Mouse (Mus musculus): ENCODE measurements around the gene Jph4.

Jph4 gene

GRCm38 (mm10) chr14:55096573-55097087, 20.1 kb downstream of the Jph4 start:
- in situ Hi-C loops (cut with MboI; ENCODE audit: low sequenced_read_pairs), result no loop called here

- in situ Hi-C loops (cut with MboI; ENCODE audit: low sequenced_read_pairs), result no loop called here
Measured at GRCm38 (mm10) chr14:55095671-55096070, 21.1 kb downstream of the Jph4 start.

DNA sequence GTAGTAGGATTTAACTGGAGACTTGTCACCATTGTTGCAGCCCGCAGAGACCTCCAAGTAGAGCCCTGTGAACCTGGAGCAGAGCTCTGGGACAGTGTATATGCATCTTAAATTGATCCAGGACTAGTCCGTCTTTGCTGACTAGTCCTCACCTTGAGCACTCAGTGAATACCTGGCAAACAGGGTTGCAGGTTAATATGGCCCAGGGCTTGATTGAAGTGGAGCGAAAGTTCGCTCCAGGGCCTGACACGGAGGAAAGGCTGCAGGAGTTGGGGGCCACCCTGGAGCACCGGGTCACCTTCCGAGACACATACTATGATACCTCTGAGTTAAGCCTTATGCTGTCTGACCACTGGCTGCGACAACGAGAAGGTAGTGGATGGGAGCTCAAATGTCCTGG, 21.5 kb downstream of the Jph4 start:
- in situ Hi-C loops (cut with MboI; ENCODE audit: low sequenced_read_pairs), result no loop called here

GRCm38 (mm10) chr14:55094704-55095231, 22.0 kb downstream of the Jph4 start, which contains the start of gene Thtpa:
TSS of gene Thtpa (plus strand) at chr14:55094784.
- in situ Hi-C loops (cut with MboI; ENCODE audit: low sequenced_read_pairs), result no loop called here

DNA sequence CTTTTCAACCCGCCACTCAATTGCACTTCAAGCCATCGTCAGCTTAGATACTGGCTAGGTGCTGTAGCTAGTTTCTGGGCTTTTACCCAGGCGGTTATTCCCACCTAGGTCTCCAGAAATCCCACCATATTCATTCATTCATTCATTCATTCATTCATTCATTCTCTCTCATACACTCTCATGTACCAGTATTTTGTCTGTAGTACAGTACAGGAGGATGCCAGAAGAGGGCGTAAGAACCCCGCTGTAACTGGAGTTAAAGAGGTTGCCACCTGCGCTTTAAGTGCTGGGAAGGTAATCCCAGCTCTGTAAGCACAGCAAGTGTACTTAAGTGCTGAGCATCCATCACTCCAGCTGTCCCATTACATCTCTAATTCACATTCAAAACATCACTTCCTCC, 22.8 kb downstream of the Jph4 start:
- in situ Hi-C loops (cut with MboI; ENCODE audit: low sequenced_read_pairs), result no loop called here

- in situ Hi-C loops (cut with MboI; ENCODE audit: low sequenced_read_pairs), result no loop called here
Measured at GRCm38 (mm10) chr14:55092011-55092577, 24.6 kb downstream of the Jph4 start, which contains the start of gene Zfhx2. TSS of gene Zfhx2 (minus strand) at chr14:55092324.

DNA sequence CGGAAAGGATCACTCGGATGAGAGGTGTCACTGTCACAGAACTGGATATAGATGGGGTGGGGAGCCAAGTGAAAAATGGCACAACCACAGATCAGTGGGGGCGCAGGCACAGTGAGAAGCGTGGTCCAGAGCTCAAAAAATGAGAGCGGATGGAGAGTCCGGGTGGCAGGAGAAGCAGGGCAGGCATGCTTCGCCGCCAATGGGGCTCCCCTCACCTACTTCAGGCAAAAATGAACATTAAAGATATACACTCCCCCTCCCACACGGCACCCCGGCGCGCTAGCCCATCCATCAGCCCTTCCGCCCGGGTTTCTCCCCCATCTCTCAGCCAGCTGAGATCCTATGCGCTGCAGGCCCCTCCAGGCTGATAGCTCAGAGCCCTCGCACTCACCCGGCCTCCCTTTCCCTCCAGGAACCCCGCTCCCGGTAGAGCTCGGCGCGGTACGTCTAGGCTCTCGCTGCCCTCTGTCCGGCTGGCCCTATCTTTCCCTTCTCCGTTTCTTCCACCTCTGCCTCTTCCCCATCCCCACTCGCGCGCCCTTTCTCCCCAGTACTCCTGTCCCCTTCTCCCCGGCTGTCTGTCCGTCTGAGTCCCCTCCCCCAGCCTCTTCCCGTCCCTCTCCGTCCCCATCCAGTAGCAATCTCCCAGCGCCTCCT, 25.4 kb downstream of the Jph4 start:
- in situ Hi-C loops (cut with MboI; ENCODE audit: low sequenced_read_pairs), result no loop called here

DNA sequence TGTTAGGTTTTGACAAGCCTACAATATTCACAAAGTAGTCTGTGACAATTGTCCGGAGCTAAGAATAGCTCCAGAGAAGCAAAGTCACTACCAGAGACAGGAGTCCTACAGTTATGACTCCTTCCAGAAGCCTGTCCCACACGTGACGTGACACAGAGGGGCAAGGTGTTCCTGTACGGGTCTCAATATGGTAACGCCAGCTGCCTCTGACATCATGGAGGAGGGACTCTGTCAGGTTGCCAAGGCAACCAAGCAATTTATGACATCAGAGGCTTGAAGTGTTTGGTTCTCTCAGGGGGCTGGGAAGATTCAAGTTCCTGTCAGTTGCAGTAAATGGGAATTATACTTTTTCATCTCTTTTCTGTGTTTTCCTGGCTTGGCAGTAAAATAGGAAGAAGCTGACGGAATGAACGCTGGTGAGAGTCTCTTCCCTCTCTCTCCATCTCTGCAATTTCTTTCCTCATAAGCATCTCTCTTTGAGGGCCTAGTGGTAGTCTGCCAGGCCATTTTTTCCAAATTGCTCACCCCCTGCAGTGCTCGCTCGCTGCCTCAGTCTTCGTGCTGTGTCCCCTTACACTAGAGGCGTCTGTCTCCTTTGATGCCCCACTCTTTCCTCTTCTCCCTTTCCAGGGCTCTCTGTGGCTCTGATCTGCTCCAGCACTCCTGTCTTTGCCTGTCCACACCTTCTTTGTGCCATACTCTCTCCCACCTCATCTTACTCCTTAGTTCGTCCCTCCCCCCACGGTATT, 27.4 kb downstream of the Jph4 start:
- in situ Hi-C loops (cut with MboI; ENCODE audit: low sequenced_read_pairs), result no loop called here

GRCm38 (mm10) chr14:55086009-55086514, 30.7 kb downstream of the Jph4 start:
- in situ Hi-C loops (cut with MboI; ENCODE audit: low sequenced_read_pairs), result no loop called here

GRCm38 (mm10) chr14:55085324-55086008, 31.3 kb downstream of the Jph4 start:
- in situ Hi-C loops (cut with MboI; ENCODE audit: low sequenced_read_pairs), result no loop called here

DNA sequence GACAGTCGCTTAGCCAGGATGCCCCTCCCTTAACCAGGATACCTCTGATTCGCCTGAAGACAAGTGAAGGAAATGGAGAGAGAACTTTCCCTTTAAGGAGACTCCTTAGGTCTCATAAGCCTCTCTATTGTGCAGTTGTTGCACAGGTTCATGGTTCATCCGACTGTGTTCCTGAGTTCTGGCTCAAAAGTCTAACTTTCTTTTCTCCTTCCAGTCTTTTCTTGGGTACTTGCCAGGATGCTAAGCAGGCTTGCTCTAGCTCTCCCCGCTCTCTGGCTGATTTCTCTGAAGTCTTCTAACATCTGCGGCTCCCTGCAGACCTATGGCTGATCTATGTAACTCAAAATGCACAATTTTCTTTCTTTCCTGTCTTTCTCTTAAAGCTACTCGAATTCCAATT, 33.3 kb downstream of the Jph4 start:
- in situ Hi-C loops (cut with MboI; ENCODE audit: low sequenced_read_pairs), result loop anchor here (5.0 kb wide), 1 partner anchor 56 kb away; no protein-coding TSS in a partner anchor

DNA sequence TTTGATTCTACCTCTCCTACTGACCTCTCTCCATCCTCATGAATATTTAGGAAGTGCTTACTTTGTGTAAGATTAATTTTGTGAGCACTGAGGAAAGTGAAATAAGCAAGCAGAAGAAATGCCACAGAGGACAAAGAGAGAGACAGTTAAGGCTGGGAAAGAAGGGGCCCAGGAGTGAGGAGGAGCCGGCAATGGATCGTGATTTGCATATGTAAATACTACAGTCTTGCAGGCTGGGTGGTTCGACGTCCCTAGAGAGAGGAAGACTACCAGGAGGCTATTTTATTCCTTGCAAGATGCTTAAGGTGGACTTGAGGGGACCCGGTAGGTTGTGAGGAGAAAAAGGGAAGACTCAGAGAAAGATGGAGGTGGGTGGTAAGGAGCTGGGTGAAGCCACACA, 35.6 kb downstream of the Jph4 start:
- in situ Hi-C loops (cut with MboI; ENCODE audit: low sequenced_read_pairs), result loop anchor here (5.0 kb wide), 1 partner anchor 54 kb away; no protein-coding TSS in a partner anchor

- in situ Hi-C loops (cut with MboI; ENCODE audit: low sequenced_read_pairs), result no loop called here
Measured at GRCm38 (mm10) chr14:55079214-55079970, 37.3 kb downstream of the Jph4 start.

- in situ Hi-C loops (cut with MboI; ENCODE audit: low sequenced_read_pairs), result no loop called here
Measured at GRCm38 (mm10) chr14:55078366-55078989, 38.3 kb downstream of the Jph4 start.

DNA sequence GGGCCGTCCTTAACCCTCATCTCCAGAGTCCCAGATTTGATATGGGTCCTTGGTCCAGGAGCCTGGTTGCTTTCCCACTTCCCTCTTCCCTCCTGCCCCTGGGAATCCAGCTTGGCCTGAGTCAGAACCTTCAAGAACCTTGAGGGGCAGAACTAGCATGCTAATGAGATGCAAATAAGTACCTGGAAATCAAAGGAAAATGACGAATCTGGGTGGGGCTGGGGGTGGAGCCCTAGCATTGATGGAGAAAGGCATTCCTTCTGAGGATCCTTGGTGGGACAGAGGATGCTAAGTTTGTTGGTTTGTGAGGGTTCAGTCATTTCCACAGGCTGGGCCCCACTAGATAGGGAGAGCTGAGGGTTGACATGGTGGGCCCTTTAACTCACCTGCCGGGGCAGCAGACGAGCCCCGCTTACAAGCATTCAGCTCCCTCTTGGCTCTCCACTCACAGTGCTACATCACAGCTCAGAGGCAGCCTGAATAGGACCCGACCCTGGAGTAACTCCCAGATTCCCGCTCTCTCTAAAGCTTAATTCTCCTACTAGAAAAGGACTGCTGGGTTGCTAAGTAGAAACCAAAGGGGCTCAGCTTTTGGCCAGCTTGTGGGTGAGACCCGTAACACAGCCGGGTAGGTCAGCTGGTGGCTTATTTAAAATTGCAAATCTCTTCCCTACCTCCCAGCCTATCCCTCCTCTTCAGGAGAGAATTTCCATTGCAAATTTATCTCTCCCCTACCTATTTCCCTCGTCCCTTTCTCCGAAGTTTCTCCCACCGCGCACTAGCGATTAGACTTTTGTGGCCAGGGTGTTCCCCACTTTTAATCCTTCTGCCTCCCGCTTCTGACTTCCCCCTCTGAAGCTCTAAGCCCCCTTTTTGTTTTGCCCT, 39.0 kb downstream of the Jph4 start:
- in situ Hi-C loops (cut with MboI; ENCODE audit: low sequenced_read_pairs), result no loop called here

DNA sequence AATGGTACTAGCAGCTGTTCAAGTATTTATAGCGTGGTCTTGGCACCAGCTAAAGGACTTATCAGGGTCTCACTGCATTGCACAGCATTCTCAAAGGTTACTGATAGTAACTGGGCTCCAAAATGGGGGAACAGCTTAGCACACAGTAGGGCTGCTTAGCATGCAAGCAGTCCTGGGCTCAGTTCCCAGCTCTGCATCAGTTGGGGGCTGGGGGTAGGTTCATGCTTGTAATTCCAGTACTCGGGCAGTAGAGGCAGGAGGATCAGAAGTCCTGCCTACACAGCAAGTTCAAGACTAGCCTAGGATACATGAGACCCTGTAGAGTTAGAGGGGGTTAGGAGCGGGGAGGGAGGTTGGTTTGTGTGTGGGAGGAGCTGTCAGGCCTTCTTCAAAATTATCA, 39.8 kb downstream of the Jph4 start:
- in situ Hi-C loops (cut with MboI; ENCODE audit: low sequenced_read_pairs), result no loop called here

GRCm38 (mm10) chr14:55076224-55076623, 40.5 kb downstream of the Jph4 start:
- in situ Hi-C loops (cut with MboI; ENCODE audit: low sequenced_read_pairs), result no loop called here

DNA sequence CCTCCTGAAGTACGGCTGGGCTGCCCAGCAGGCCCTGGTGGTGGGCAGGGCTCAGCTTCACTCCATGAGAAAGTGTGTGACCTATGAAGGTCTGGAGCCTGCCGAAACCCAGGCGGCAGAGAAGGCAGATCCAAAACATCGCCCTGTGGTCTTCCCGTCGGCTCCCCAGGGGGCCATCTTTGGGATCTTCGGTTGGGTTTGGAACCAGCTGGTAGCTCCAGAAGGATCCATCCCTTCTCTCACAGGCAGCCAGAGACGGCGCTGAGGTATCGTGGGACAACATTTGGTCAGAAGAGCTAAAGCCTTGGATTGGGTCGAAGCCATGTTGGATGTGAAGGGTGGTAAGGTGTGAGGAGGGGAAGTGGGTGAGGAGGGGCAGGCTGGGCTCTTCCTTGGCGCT, 42.3 kb downstream of the Jph4 start:
- in situ Hi-C loops (cut with MboI; ENCODE audit: low sequenced_read_pairs), result no loop called here

- in situ Hi-C loops (cut with MboI; ENCODE audit: low sequenced_read_pairs), result no loop called here
Measured at GRCm38 (mm10) chr14:55071756-55072155, 45.0 kb downstream of the Jph4 start.

Data from CH12F3 (cell line).